Mouse (Mus musculus) frontal cortex, postnatal 36 days (tissue): ENCODE data around the gene Gm20773.
"Not testable (repeated sequence)": the region's sequence is repeated elsewhere in the genome, so short reads cannot be mapped to it uniquely, and the experiment has no call there.

Experiments
- DNase-seq, 2 experiments: peaks; one replicate each; pipeline ENCODE4 v3.0.0; 2022; ENCODE audit warnings: low spot score in 2 of 2

The Gm20773 gene

DNA sequence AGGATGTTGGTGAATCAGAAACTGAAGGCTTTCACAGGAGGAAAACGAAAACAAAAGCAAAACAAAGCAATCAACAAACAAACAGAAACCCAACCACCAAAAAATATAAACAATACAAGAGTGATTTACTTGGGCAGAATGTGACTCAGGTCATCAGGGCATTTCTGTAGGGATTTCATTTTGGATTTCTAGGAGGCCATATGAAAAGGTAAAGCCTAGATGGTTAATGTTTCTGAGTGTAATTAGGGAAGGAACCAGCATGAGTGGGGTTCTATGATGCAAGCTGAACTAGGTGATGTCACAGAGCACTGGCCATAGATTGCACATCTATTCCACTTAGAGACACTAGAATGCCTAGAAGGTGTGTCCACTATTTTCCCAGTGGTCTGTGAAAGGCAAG, at the start of gene Gm20773:
Gene Gm20773, plus strand, starts transcription at position 301 of the 400 bp plus-strand sequence.
- not testable (repeated sequence) for DNase-seq

DNA sequence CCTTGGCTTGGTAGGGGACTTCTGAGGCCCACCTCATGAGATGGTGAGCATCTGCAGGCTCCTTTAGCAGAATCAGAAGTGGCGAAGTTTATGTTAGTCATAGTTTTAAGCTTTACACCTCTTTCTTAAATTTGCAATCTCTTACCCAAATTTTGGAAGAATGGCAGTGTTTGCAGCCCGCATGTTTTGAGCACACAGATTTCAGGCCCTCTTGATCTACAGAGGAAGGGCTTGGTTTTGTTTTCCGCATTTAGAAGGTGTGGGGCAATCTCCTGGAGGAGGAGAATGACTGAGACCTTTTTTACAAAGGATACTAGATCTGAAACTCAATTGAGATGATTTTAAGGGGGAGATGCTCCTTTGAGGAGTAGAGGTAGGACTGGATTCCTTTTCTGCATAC, 28.3 kb upstream of the Gm20773 start, which contains the start of gene Gm21866:
Gene Gm21866, minus strand, starts transcription at position 101 of the 400 bp plus-strand sequence.
- DNase-seq: not testable (repeated sequence)
